34 mouse cellular contexts compared by ENCODE assay signal in genomic region chr12:117911396-117911795, GRCm38 (mm10).
"Had no signal": no experiment of that assay in that cellular context is flagged by ENCODE, and none has a peak within 500 bp of the region (broad histone marks: within the 10 kb centered on the region; RNA-seq: fewer than 3 reads in every experiment).

No protein-coding gene starts in this region.

- H3K9me3 ChIP-seq: heart, embryonic 10.5 days; heart, embryonic 12.5 days; heart, embryonic 13.5 days; heart, embryonic 15.5 days; hindbrain, embryonic 10.5 days; hindbrain, embryonic 12.5 days; hindbrain, embryonic 13.5 days; hindbrain, embryonic 15.5 days; intestine, embryonic 15.5 days; kidney, embryonic 15.5 days had no signal

- H3K27ac ChIP-seq: heart, embryonic 10.5 days; heart, embryonic 13.5 days; heart, embryonic 15.5 days; hindbrain, embryonic 10.5 days; hindbrain, embryonic 12.5 days; hindbrain, embryonic 13.5 days; hindbrain, embryonic 14.5 days; hindbrain, embryonic 15.5 days; hindbrain, postnatal 0 days; intestine, embryonic 15.5 days; kidney, embryonic 15.5 days; kidney, postnatal 0 days; layer of hippocampus, adult 2 months had no signal

- H3K9ac ChIP-seq: heart, embryonic 12.5 days; heart, embryonic 13.5 days; heart, embryonic 15.5 days; hindbrain, embryonic 12.5 days; hindbrain, embryonic 13.5 days; hindbrain, embryonic 14.5 days; hindbrain, embryonic 15.5 days; intestine, embryonic 15.5 days; kidney, embryonic 15.5 days had no signal

- H3K4me2 ChIP-seq: heart, embryonic 11.5 days; heart, embryonic 12.5 days; heart, embryonic 13.5 days; heart, embryonic 15.5 days; hindbrain, embryonic 12.5 days; hindbrain, embryonic 13.5 days; hindbrain, embryonic 14.5 days; hindbrain, embryonic 15.5 days; intestine, embryonic 15.5 days; kidney, embryonic 15.5 days had no signal

- DNase-seq: heart, postnatal 10 days; heart, postnatal 14 days; heart, postnatal 36 days; heart, postnatal 4 days; kidney, adult 11 months; kidney, adult 18-20 months; kidney, adult 2 months; kidney, adult 8-10 months; kidney, adult 9 months; kidney, postnatal 10 days; kidney, postnatal 14 days; kidney, postnatal 25 days; kidney, postnatal 36 days; kidney, postnatal 4 days; layer of hippocampus, adult 9-11 months; layer of hippocampus, postnatal 36 days had no signal

- ATAC-seq: hindbrain, embryonic 16.5 days; hindbrain, postnatal 0 days; inflammation-experienced regulatory T-cells, adult 6 months; intestine, embryonic 15.5 days; intestine, postnatal 0 days had no signal

- H3K27me3 ChIP-seq: heart, embryonic 13.5 days; heart, embryonic 15.5 days; hindbrain, embryonic 12.5 days; hindbrain, embryonic 13.5 days; hindbrain, embryonic 15.5 days; intestine, embryonic 15.5 days; kidney, embryonic 15.5 days had no signal

- H3K36me3 ChIP-seq: heart, embryonic 10.5 days; heart, embryonic 12.5 days; heart, embryonic 13.5 days; heart, embryonic 15.5 days; hindbrain, embryonic 10.5 days; hindbrain, embryonic 12.5 days; hindbrain, embryonic 13.5 days; hindbrain, embryonic 15.5 days; intestine, embryonic 15.5 days; kidney, embryonic 15.5 days had no signal

- H3K4me3 ChIP-seq: heart, embryonic 10.5 days; heart, embryonic 12.5 days; heart, embryonic 13.5 days; heart, embryonic 15.5 days; hindbrain, embryonic 10.5 days; hindbrain, embryonic 12.5 days; hindbrain, embryonic 13.5 days; hindbrain, embryonic 15.5 days; intestine, embryonic 15.5 days; kidney, embryonic 15.5 days; layer of hippocampus, adult 2 months had no signal

- H3K4me1 ChIP-seq: heart, embryonic 10.5 days; heart, embryonic 12.5 days; heart, embryonic 13.5 days; heart, embryonic 15.5 days; intestine, embryonic 15.5 days had no signal
